Mouse (Mus musculus): ENCODE results near the gene Tti1. TPM values are rescaled to one million over a fixed set of nuclear protein-coding genes. Genes with fewer than 3 reads are reported as not detected.

The Tti1 gene
- polyA plus RNA-seq, 1 experiment = 13.0 TPM

GRCm38 (mm10) chr2:157982727-157983126 lies 45.5 kb downstream of the Tti1 start:
- WGBS = 90% methylated on average over 3 of the region's 3 CpGs
- TF ChIP-seq CTCF (IDR thresholded peaks at IDR 0.05; ENCODE audit: control insufficient read depth, insufficient read depth, low read length) = no peak
- TF ChIP-seq POLR2A (IDR thresholded peaks at IDR 0.05; ENCODE audit: borderline replicate concordance, control insufficient read depth, low read depth, low read length) = no peak
- H3K27ac ChIP-seq (ENCODE audit: control insufficient read depth, insufficient read depth, low read depth, low read length, poor library complexity) = no peak overlapping the region
- H3K4me1 ChIP-seq (ENCODE audit: control insufficient read depth, insufficient read depth, low read length) = no peaks in the 10 kb centered on the region
- no peak overlapping the region for H3K4me3 ChIP-seq (replicated peaks; ENCODE audit: control insufficient read depth, low read depth, low read length)

GRCm38 (mm10) chr2:157979241-157979640 lies 49.0 kb downstream of the Tti1 start:
- WGBS = 73% methylated on average over 5 of the region's 5 CpGs
- H3K4me1 ChIP-seq (ENCODE audit: control insufficient read depth, insufficient read depth, low read length) = no peaks in the 10 kb centered on the region
- no peak overlapping the region for H3K4me3 ChIP-seq (replicated peaks; ENCODE audit: control insufficient read depth, low read depth, low read length)
- TF ChIP-seq POLR2A (IDR thresholded peaks at IDR 0.05; ENCODE audit: borderline replicate concordance, control insufficient read depth, low read depth, low read length) = no peak
- no peak for TF ChIP-seq CTCF (IDR thresholded peaks at IDR 0.05; ENCODE audit: control insufficient read depth, insufficient read depth, low read length)
- no peak overlapping the region for H3K27ac ChIP-seq (ENCODE audit: control insufficient read depth, insufficient read depth, low read depth, low read length, poor library complexity)

GRCm38 (mm10) chr2:157975595-157975994 lies 52.6 kb downstream of the Tti1 start:
- H3K27ac ChIP-seq (ENCODE audit: control insufficient read depth, insufficient read depth, low read depth, low read length, poor library complexity) = no peak overlapping the region
- H3K4me1 ChIP-seq (ENCODE audit: control insufficient read depth, insufficient read depth, low read length) = no peaks in the 10 kb centered on the region; the same call in 1 of the 2 replicates
- TF ChIP-seq POLR2A (IDR thresholded peaks at IDR 0.05; ENCODE audit: borderline replicate concordance, control insufficient read depth, low read depth, low read length) = no peak
- no peak for TF ChIP-seq CTCF (IDR thresholded peaks at IDR 0.05; ENCODE audit: control insufficient read depth, insufficient read depth, low read length)
- 7% methylated on average over 7 of the region's 7 CpGs for WGBS
- no peak overlapping the region for H3K4me3 ChIP-seq (replicated peaks; ENCODE audit: control insufficient read depth, low read depth, low read length)

- no peak overlapping the region for H3K4me3 ChIP-seq (replicated peaks; ENCODE audit: control insufficient read depth, low read depth, low read length)
- TF ChIP-seq POLR2A (IDR thresholded peaks at IDR 0.05; ENCODE audit: borderline replicate concordance, control insufficient read depth, low read depth, low read length) (no peak), CTCF (IDR thresholded peaks at IDR 0.05; ENCODE audit: control insufficient read depth, insufficient read depth, low read length) (no peak)
- 7% methylated on average over 23 of the region's 23 CpGs for WGBS
- no peak overlapping the region for H3K27ac ChIP-seq (ENCODE audit: control insufficient read depth, insufficient read depth, low read depth, low read length, poor library complexity)
- no peaks in the 10 kb centered on the region; the same call in 1 of the 2 replicates for H3K4me1 ChIP-seq (ENCODE audit: control insufficient read depth, insufficient read depth, low read length)
Observed at GRCm38 (mm10) chr2:157974604-157975501, 53.4 kb downstream of the Tti1 start.

- TF ChIP-seq CTCF (IDR thresholded peaks at IDR 0.05; ENCODE audit: control insufficient read depth, insufficient read depth, low read length) = no peak
- no peak for TF ChIP-seq POLR2A (IDR thresholded peaks at IDR 0.05; ENCODE audit: borderline replicate concordance, control insufficient read depth, low read depth, low read length)
- Histone ChIP-seq H3K27ac (ENCODE audit: control insufficient read depth, insufficient read depth, low read depth, low read length, poor library complexity) (no peak overlapping the region), H3K4me1 (ENCODE audit: control insufficient read depth, insufficient read depth, low read length) (no peaks in the 10 kb centered on the region; the same call in 1 of the 2 replicates), H3K4me3 (replicated peaks; ENCODE audit: control insufficient read depth, low read depth, low read length) (no peak overlapping the region)
- WGBS = 11% methylated on average over 3 of the region's 3 CpGs
Observed at GRCm38 (mm10) chr2:157970669-157971068, 57.6 kb downstream of the Tti1 start.

- no peak overlapping the region for H3K27ac ChIP-seq (ENCODE audit: control insufficient read depth, insufficient read depth, low read depth, low read length, poor library complexity)
- H3K4me3 ChIP-seq (replicated peaks; ENCODE audit: control insufficient read depth, low read depth, low read length) = no peak overlapping the region
- WGBS = 68% methylated on average over 6 of the region's 6 CpGs
- no peaks in the 10 kb centered on the region; the same call in 1 of the 2 replicates for H3K4me1 ChIP-seq (ENCODE audit: control insufficient read depth, insufficient read depth, low read length)
- TF ChIP-seq CTCF (IDR thresholded peaks at IDR 0.05; ENCODE audit: control insufficient read depth, insufficient read depth, low read length) = no peak
- no peak for TF ChIP-seq POLR2A (IDR thresholded peaks at IDR 0.05; ENCODE audit: borderline replicate concordance, control insufficient read depth, low read depth, low read length)
Observed at GRCm38 (mm10) chr2:157970124-157970523, 58.1 kb downstream of the Tti1 start.

- TF ChIP-seq CTCF (IDR thresholded peaks at IDR 0.05; ENCODE audit: control insufficient read depth, insufficient read depth, low read length) = no peak
- TF ChIP-seq POLR2A (IDR thresholded peaks at IDR 0.05; ENCODE audit: borderline replicate concordance, control insufficient read depth, low read depth, low read length) = no peak
- 14% methylated on average over 3 of the region's 3 CpGs for WGBS
Observed at GRCm38 (mm10) chr2:157967856-157968255, 60.4 kb downstream of the Tti1 start.

GRCm38 (mm10) chr2:157957707-157958108 lies 70.5 kb downstream of the Tti1 start:
- WGBS = 13% methylated on average over 2 of the region's 2 CpGs

More at GRCm38 (mm10) chr2:157967856-157968255, 60.4 kb downstream of the Tti1 start:
- H3K4me3 ChIP-seq (replicated peaks; ENCODE audit: control insufficient read depth, low read depth, low read length) = no peak overlapping the region
- H3K4me1 ChIP-seq (ENCODE audit: control insufficient read depth, insufficient read depth, low read length) = no peaks in the 10 kb centered on the region
- H3K27ac ChIP-seq (ENCODE audit: control insufficient read depth, insufficient read depth, low read depth, low read length, poor library complexity) = no peak overlapping the region

More at GRCm38 (mm10) chr2:157957707-157958108, 70.5 kb downstream of the Tti1 start:
- Histone ChIP-seq H3K4me1 (ENCODE audit: control insufficient read depth, insufficient read depth, low read length) (no peaks in the 10 kb centered on the region), H3K4me3 (replicated peaks; ENCODE audit: control insufficient read depth, low read depth, low read length) (no peak overlapping the region), H3K27ac (ENCODE audit: control insufficient read depth, insufficient read depth, low read depth, low read length, poor library complexity) (no peak overlapping the region)
- TF ChIP-seq CTCF (IDR thresholded peaks at IDR 0.05; ENCODE audit: control insufficient read depth, insufficient read depth, low read length) (no peak), POLR2A (IDR thresholded peaks at IDR 0.05; ENCODE audit: borderline replicate concordance, control insufficient read depth, low read depth, low read length) (no peak)

Data from bone marrow, adult 2 months (tissue).